Mouse (Mus musculus): ENCODE results near the gene Ube2c.

- no peak for TF ChIP-seq CTCF (IDR thresholded peaks at IDR 0.05; ENCODE audit: low read depth)
- TF ChIP-seq EP300 (optimal IDR thresholded peaks at IDR 0.05), result no peak
Observed at GRCm38 (mm10) chr2:164748191-164748590, 21.5 kb upstream of the Ube2c start.

Data from stomach, postnatal 0 days (tissue).